Mouse (Mus musculus) C2C12 (cell line): ENCODE measurements around the gene Lrmda.

ENCODE experiments used
- CEBPB ChIP-seq: IDR thresholded peaks from one replicate; pipeline ENCODE4 v1.6.1; 2011; ENCODE audit warnings: low read depth, mild to moderate bottlenecking, control low read depth, moderate library complexity
- CTCF ChIP-seq: IDR thresholded peaks from one replicate; pipeline ENCODE4 v1.5.1; 2011; ENCODE audit not compliant: control insufficient read depth, insufficient read depth, insufficient read length
- FOSL1 ChIP-seq: IDR thresholded peaks from one replicate; pipeline ENCODE4 v1.8.0; 2011; ENCODE audit warnings: mild to moderate bottlenecking, low read length; ENCODE audit not compliant: poor library complexity, insufficient read depth, severe bottlenecking
- MAX ChIP-seq: IDR thresholded peaks from one replicate; pipeline ENCODE4 v1.6.1; 2011; ENCODE audit warnings: mild to moderate bottlenecking, control low read depth
- MYOD1 ChIP-seq: IDR thresholded peaks from one replicate; pipeline ENCODE4 v1.6.1; 2011; ENCODE audit warnings: low read depth; ENCODE audit not compliant: control insufficient read depth, insufficient read length
- USF1 ChIP-seq: IDR thresholded peaks from one replicate; pipeline ENCODE4 v1.6.1; 2011; ENCODE audit warnings: low read depth, mild to moderate bottlenecking, control low read depth, moderate library complexity

GRCm38 (mm10) chr14:22715581-22716378 is 696.3 kb downstream of the Lrmda start:
- TF ChIP-seq FOSL1 (no peak), MAX (no peak), CEBPB (no peak), CTCF (no peak), USF1 (no peak), MYOD1 (no peak)
